Mouse (Mus musculus) lung, adult 2 months (tissue): ENCODE measurements at regions not wholly inside any gene's neighbourhood (a gene's known extent, or its start where the extent isn't known, plus 50 kb on each side); places are given as distances from the start of the nearest gene placed in this dataset.

ENCODE experiments used
- DNase-seq: peaks from one replicate; pipeline ENCODE4 v3.0.0; 2022
- H3K4me1 ChIP-seq: fragments of 200-500 bp; 2 replicates; pipeline ENCODE4 v1.6.1; 2011; ENCODE audit warnings: low read length; ENCODE audit not compliant: control insufficient read depth, insufficient read depth
- H3K4me3 ChIP-seq: fragments of 200-500 bp; replicated peaks from 2 replicates; pipeline ENCODE3; 2011; ENCODE audit warnings: low read depth, mild to moderate bottlenecking, control low read depth, low read length; ENCODE audit errors: extremely low read depth
- CTCF ChIP-seq: fragments of 200-500 bp; IDR thresholded peaks from 2 replicates; pipeline ENCODE4 v1.5.1; 2011; ENCODE audit warnings: mild to moderate bottlenecking, low read length, control low read depth; ENCODE audit not compliant: insufficient read depth
- POLR2A ChIP-seq: fragments of 200-500 bp; IDR thresholded peaks from 2 replicates; pipeline ENCODE4 v1.6.1; 2011; ENCODE audit warnings: low read depth, mild to moderate bottlenecking, control low read depth, low read length, borderline replicate concordance; ENCODE audit errors: extremely low read depth
- WGBS: fragments of 180-500 bp; shearing (Covaris S2); methylation state at CpG from one replicate; pipeline ENCODE4 v1.1.7; 2018; 5-methylcytosine and 5-hydroxymethylcytosine counted together

- TF ChIP-seq POLR2A (no peak), CTCF (no peak)
- Histone ChIP-seq H3K4me1 (peaks cover 7% of the 10 kb centered on the region), H3K4me3 (no peak overlapping the region)
- 49% methylated on average over 6 of the region's 6 CpGs for WGBS
- DNase-seq: no peak
Measured at GRCm38 (mm10) chr2:84274038-84274724, 151.0 kb downstream of the Calcrl start.

DNA sequence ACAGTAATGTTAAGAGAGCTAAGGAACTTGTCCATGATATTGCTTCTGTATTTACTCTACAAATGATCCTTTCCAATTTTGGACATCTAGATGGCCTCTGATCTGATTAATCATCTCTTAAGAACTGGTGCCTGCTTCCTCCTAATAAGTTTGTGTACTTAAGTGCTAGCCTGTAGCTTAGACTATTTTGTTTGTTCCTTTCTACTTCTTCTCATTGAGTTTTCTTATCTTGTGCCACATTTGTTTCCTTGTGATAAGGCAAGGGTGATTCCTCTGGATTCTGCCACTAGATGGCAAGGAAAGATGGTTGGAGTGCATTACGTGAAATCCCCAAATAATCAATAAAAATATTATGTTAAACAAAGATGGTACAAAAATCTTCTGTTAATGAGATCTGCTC lies 148.0 kb downstream of the Calcrl start:
- WGBS: 50% methylated on average over 1 of the region's 1 CpGs
- H3K4me3 ChIP-seq: no peak overlapping the region
- no peak for DNase-seq
- peaks cover 7% of the 10 kb centered on the region for H3K4me1 ChIP-seq
- TF ChIP-seq POLR2A (no peak), CTCF (no peak)
